Mouse (Mus musculus) bone marrow macrophage, adult 2 months (primary cell): ENCODE measurements around the gene Apoc3. TPM values are rescaled to one million over a fixed set of nuclear protein-coding genes. Genes with fewer than 3 reads are reported as not detected.

Experiments
- H3K27ac ChIP-seq: 2 replicates; pipeline ENCODE4 v1.5.1; 2012; ENCODE audit warnings: low read depth, low read length; ENCODE audit not compliant: insufficient read depth
- H3K4me1 ChIP-seq: 2 replicates; pipeline ENCODE4 v1.6.1; 2012; ENCODE audit warnings: low read length; ENCODE audit not compliant: control insufficient read depth, insufficient read depth
- H3K4me3 ChIP-seq: 2 replicates; pipeline ENCODE4 v1.5.1; 2012; ENCODE audit warnings: mild to moderate bottlenecking, low read length, moderate library complexity; ENCODE audit not compliant: insufficient read depth
- CTCF ChIP-seq: IDR thresholded peaks from 2 replicates; pipeline ENCODE4 v1.5.1; 2012; ENCODE audit warnings: low read depth, mild to moderate bottlenecking, low read length, moderate library complexity
- POLR2A ChIP-seq: IDR thresholded peaks from 2 replicates; pipeline ENCODE4 v1.6.1; 2012; ENCODE audit warnings: mild to moderate bottlenecking, low read depth, low read length, borderline replicate concordance
- polyA plus RNA-seq: library from polyadenylated mRNA; stranded (reverse); fragments of >200 nt; gene quantifications from 2 replicates; pipeline ENCODE4 v1.2.4, GENCODE M21; 2012; ENCODE audit not compliant: missing spikeins, insufficient read depth, insufficient read length

Apoc3 gene
- polyA plus RNA-seq, 1 experiment, result not detected

- TF ChIP-seq CTCF, result no peak
Observed at GRCm38 (mm10) chr9:46185191-46185590, 50.2 kb downstream of the Apoc3 start.

GRCm38 (mm10) chr9:46184542-46184941, 50.9 kb downstream of the Apoc3 start:
- no peak overlapping the region for H3K4me3 ChIP-seq
- H3K4me1 ChIP-seq, result peaks cover 9% of the 10 kb centered on the region; the same call in 1 of the 2 replicates
- no peak overlapping the region for H3K27ac ChIP-seq
- no peak for TF ChIP-seq CTCF
- no peak for TF ChIP-seq POLR2A

More at GRCm38 (mm10) chr9:46185191-46185590, 50.2 kb downstream of the Apoc3 start:
- no peak overlapping the region for H3K27ac ChIP-seq
- H3K4me3 ChIP-seq, result no peak overlapping the region
- H3K4me1 ChIP-seq, result peaks cover 9% of the 10 kb centered on the region; the same call in 1 of the 2 replicates

Other genes starting within 250 kb of the Apoc3 start
- gene Pafah1b2, start 222.9 kb downstream of the Apoc3 start, polyA plus RNA-seq, result 41.0 and 44.9 TPM in 2 replicates
- 23.4 and 24.4 TPM in 2 replicates for gene Sik3, start 222.8 kb downstream of the Apoc3 start, polyA plus RNA-seq
- not detected in 2 replicates for gene Apoa1, start 7.1 kb downstream of the Apoc3 start, polyA plus RNA-seq
- not detected in 2 replicates for gene Apoa4, start 5.1 kb upstream of the Apoc3 start, polyA plus RNA-seq
- gene Apoa5, start 33.0 kb upstream of the Apoc3 start, polyA plus RNA-seq, result not detected in 2 replicates
- 35.5 and 41.6 TPM in 2 replicates for gene Zpr1, start 37.4 kb upstream of the Apoc3 start, polyA plus RNA-seq
- gene Bud13, start 47.4 kb upstream of the Apoc3 start, polyA plus RNA-seq, result 15.3 and 23.2 TPM in 2 replicates
- not detected in 2 replicates for gene 4931429L15Rik, start 84.3 kb upstream of the Apoc3 start, polyA plus RNA-seq